ENCODE assay signal across 8 mouse cellular contexts in genomic region chr5:64092748-64093292, GRCm38 (mm10). TPM values are rescaled to one million over a fixed set of nuclear protein-coding genes. Genes with fewer than 3 reads are reported as not detected.
DNase-seq lines count a peak whose midpoint lies in the region; ATAC-seq and TF ChIP-seq lines count a peak whose summit lies in the region.

TSS of gene Pgm2 (plus strand) at chr5:64092950.

- H3K9me3 ChIP-seq in embryonic facial prominence, embryonic 15.5 days (replicated peaks) = no peaks in the 10 kb centered on the region
- H3K9me3 ChIP-seq in kidney, embryonic 14.5 days (ENCODE audit: control insufficient read depth, low read length) = no peaks in the 10 kb centered on the region
- no peaks in the 10 kb centered on the region for H3K9me3 ChIP-seq in limb, embryonic 14.5 days (ENCODE audit: control insufficient read depth, low read length)
- H3K9me3 ChIP-seq in midbrain, embryonic 16.5 days (replicated peaks; ENCODE audit: control insufficient read depth, low read length, poor library complexity, severe bottlenecking) = no peaks in the 10 kb centered on the region

- no peak for TF ChIP-seq CTCF in bone marrow macrophage, adult 2 months (IDR thresholded peaks at IDR 0.05; ENCODE audit: low read depth, low read length)
- TF ChIP-seq CTCF in spleen, adult 2 months (IDR thresholded peaks at IDR 0.05; ENCODE audit: extremely low read depth, insufficient read depth, insufficient read length, insufficient replicate concordance) = no peak

- under 1% methylated on average over 41 of the region's 43 CpGs for WGBS in embryonic facial prominence, embryonic 15.5 days
- 1% methylated on average over 41 of the region's 43 CpGs for WGBS in kidney, embryonic 14.5 days
- 0% methylated on average over 41 of the region's 43 CpGs for WGBS in limb, embryonic 14.5 days
- WGBS in midbrain, embryonic 16.5 days = under 1% methylated on average over 40 of the region's 43 CpGs
- WGBS in spleen, adult 2 months = 1% methylated on average over 42 of the region's 43 CpGs

- peak; percentile 94 for ATAC-seq in embryonic facial prominence, embryonic 15.5 days (ENCODE audit: insufficient number of reproducible peaks, low FRiP score, low TSS enrichment, low read depth)
- peak; percentile 96 for ATAC-seq in kidney, embryonic 14.5 days (ENCODE audit: low FRiP score, low TSS enrichment)
- ATAC-seq in limb, embryonic 14.5 days (ENCODE audit: low FRiP score, low read depth) = peak; percentile 97
- peak; percentile 98 for ATAC-seq in midbrain, embryonic 16.5 days

- H3K4me3 ChIP-seq in bone marrow macrophage, adult 2 months (ENCODE audit: insufficient read depth, low read length) = peak within 1 kb of the TSS; percentile 94
- H3K4me3 ChIP-seq in embryonic facial prominence, embryonic 15.5 days (replicated peaks) = peak within 1 kb of the TSS; percentile 81
- peak within 1 kb of the TSS; percentile 60 for H3K4me3 ChIP-seq in kidney, embryonic 14.5 days (ENCODE audit: low read length)
- peak within 1 kb of the TSS; percentile 74 for H3K4me3 ChIP-seq in limb, embryonic 14.5 days (replicated peaks; ENCODE audit: low read length)
- H3K4me3 ChIP-seq in midbrain, embryonic 16.5 days (ENCODE audit: low read depth, low read length) = peak within 1 kb of the TSS; percentile 73
- H3K4me3 ChIP-seq in spleen, adult 2 months (ENCODE audit: extremely low read depth, insufficient read depth, insufficient read length) = peak within 1 kb of the TSS; percentile 83

- peak within 1 kb of the TSS; percentile 55 for H3K4me2 ChIP-seq in embryonic facial prominence, embryonic 15.5 days (replicated peaks)
- peak within 1 kb of the TSS; percentile 88 for H3K4me2 ChIP-seq in kidney, embryonic 14.5 days (replicated peaks; ENCODE audit: low read depth, low read length)
- H3K4me2 ChIP-seq in limb, embryonic 14.5 days (replicated peaks; ENCODE audit: low read depth, low read length, severe bottlenecking) = peak within 1 kb of the TSS; percentile 82
- H3K4me2 ChIP-seq in midbrain, embryonic 16.5 days (ENCODE audit: low read length) = peak within 1 kb of the TSS; percentile 84

- peak within 1 kb of the TSS; percentile 38; the same call in 1 of the 2 replicates for H3K27ac ChIP-seq in bone marrow macrophage, adult 2 months (ENCODE audit: insufficient read depth, low read depth, low read length)
- peak within 1 kb of the TSS; percentile 78 for H3K27ac ChIP-seq in embryonic facial prominence, embryonic 15.5 days (replicated peaks)
- H3K27ac ChIP-seq in kidney, embryonic 14.5 days (ENCODE audit: low read depth, low read length) = peak within 1 kb of the TSS; percentile 20
- H3K27ac ChIP-seq in limb, embryonic 14.5 days (replicated peaks; ENCODE audit: low read depth, low read length) = peak within 1 kb of the TSS; percentile 53; the same call in 1 of the 2 replicates
- H3K27ac ChIP-seq in midbrain, embryonic 16.5 days (ENCODE audit: low read length) = peak within 1 kb of the TSS; percentile 80
- H3K27ac ChIP-seq in spleen, adult 2 months (ENCODE audit: insufficient read depth, low read length) = peak within 1 kb of the TSS; percentile 31; the same call in 1 of the 2 replicates

- H3K9ac ChIP-seq in embryonic facial prominence, embryonic 15.5 days = peak within 1 kb of the TSS; percentile 66
- peak within 1 kb of the TSS; percentile 73 for H3K9ac ChIP-seq in kidney, embryonic 14.5 days (ENCODE audit: low read depth, low read length)
- H3K9ac ChIP-seq in limb, embryonic 14.5 days (ENCODE audit: low read depth, low read length, severe bottlenecking) = peak within 1 kb of the TSS; percentile 78
- H3K9ac ChIP-seq in midbrain, embryonic 16.5 days (ENCODE audit: low read depth, low read length) = peak within 1 kb of the TSS; percentile 85

- peaks cover under 1% of the 10 kb centered on the region for H3K36me3 ChIP-seq in embryonic facial prominence, embryonic 15.5 days
- peaks cover 4% of the 10 kb centered on the region; the same call in 1 of the 2 replicates for H3K36me3 ChIP-seq in kidney, embryonic 14.5 days (ENCODE audit: control insufficient read depth, insufficient read depth, low read length)
- H3K36me3 ChIP-seq in limb, embryonic 14.5 days (ENCODE audit: control insufficient read depth, insufficient read depth, low read length) = no peaks in the 10 kb centered on the region
- 0 out of 2 replicates have a peak, but pooled peaks cover 2% of the 10 kb centered on the region for H3K36me3 ChIP-seq in midbrain, embryonic 16.5 days (ENCODE audit: control insufficient read depth, insufficient read depth, low read length)
- H3K36me3 ChIP-seq in spleen, adult 2 months (ENCODE audit: control insufficient read depth, insufficient read depth, low read length) = no peaks in the 10 kb centered on the region

- DNase-seq in B cell, adult 2 months = peak; percentile 85
- DNase-seq in heart, adult 9 months (ENCODE audit: low spot score in 2 of 2) = peak; percentile 85 to 87
- peak; percentile 80 for DNase-seq in limb, embryonic 14.5 days (ENCODE audit: low spot score)
- DNase-seq in spleen, adult 2 months (ENCODE audit: low read depth in 1 of 2, low spot score in 2 of 2) = peak; percentile 66 to 76

- no peak for TF ChIP-seq POLR2A in bone marrow macrophage, adult 2 months (IDR thresholded peaks at IDR 0.05; ENCODE audit: borderline replicate concordance, low read depth, low read length)
- peak; percentile 48; the same call in 1 of the 2 replicates for TF ChIP-seq POLR2A in limb, embryonic 14.5 days (IDR thresholded peaks at IDR 0.05; ENCODE audit: borderline replicate concordance, extremely low read depth, insufficient read depth, insufficient read length)
- TF ChIP-seq POLR2A in spleen, adult 2 months (IDR thresholded peaks at IDR 0.05; ENCODE audit: low read depth, low read length) = peak; percentile 53

- H3K27me3 ChIP-seq in embryonic facial prominence, embryonic 15.5 days = no peaks in the 10 kb centered on the region
- no peaks in the 10 kb centered on the region for H3K27me3 ChIP-seq in kidney, embryonic 14.5 days (ENCODE audit: control insufficient read depth, insufficient read depth, low read length)
- no peaks in the 10 kb centered on the region for H3K27me3 ChIP-seq in limb, embryonic 14.5 days (ENCODE audit: control insufficient read depth, insufficient read depth, low read length)
- no peaks in the 10 kb centered on the region for H3K27me3 ChIP-seq in midbrain, embryonic 16.5 days (ENCODE audit: control insufficient read depth, insufficient read depth, low read depth, low read length)
- H3K27me3 ChIP-seq in spleen, adult 2 months (ENCODE audit: control insufficient read depth, insufficient read depth, low read length) = no peaks in the 10 kb centered on the region

- peaks cover 14% of the 10 kb centered on the region; the same call in 1 of the 2 replicates for H3K4me1 ChIP-seq in bone marrow macrophage, adult 2 months (ENCODE audit: control insufficient read depth, insufficient read depth, low read length)
- 0 out of 2 replicates have a peak, but pooled peaks cover 10% of the 10 kb centered on the region for H3K4me1 ChIP-seq in embryonic facial prominence, embryonic 15.5 days
- H3K4me1 ChIP-seq in kidney, embryonic 14.5 days (ENCODE audit: control insufficient read depth, insufficient read depth, low read length) = peaks cover 8% of the 10 kb centered on the region; the same call in 1 of the 2 replicates
- peaks cover 8% of the 10 kb centered on the region; the same call in 1 of the 2 replicates for H3K4me1 ChIP-seq in limb, embryonic 14.5 days (ENCODE audit: control insufficient read depth, insufficient read depth, low read length)
- peaks cover 12% of the 10 kb centered on the region; the same call in 1 of the 2 replicates for H3K4me1 ChIP-seq in midbrain, embryonic 16.5 days (ENCODE audit: control insufficient read depth, insufficient read depth, low read length)
- peaks cover 2% of the 10 kb centered on the region for H3K4me1 ChIP-seq in spleen, adult 2 months (ENCODE audit: control insufficient read depth, insufficient read depth, insufficient read length)

RNA-seq across cellular contexts. Expression of gene Pgm2, which starts in this region (rescaled TPM):
- 31.5 and 36.0 TPM in 2 replicates for polyA plus RNA-seq in bone marrow macrophage, adult 2 months (2012; ENCODE audit: insufficient read depth, insufficient read length, missing spikeins)
- polyA plus RNA-seq in embryonic facial prominence, embryonic 15.5 days (2015; fragmentation: Nextera tagmentation; extraction: Ambion mirVana) = 30.7 and 31.6 TPM in 2 replicates
- polyA plus RNA-seq in kidney, embryonic 14.5 days (2014; fragmentation: Nextera tagmentation; extraction: Ambion mirVana) = 29.0 and 31.8 TPM in 2 replicates
- polyA plus RNA-seq in limb, embryonic 14.5 days (2012; rRNA removed) = 25.7 and 26.5 TPM in 2 replicates
- polyA plus RNA-seq in limb, embryonic 14.5 days (2014; fragmentation: Nextera tagmentation; extraction: Ambion mirVana) = 26.4 and 27.7 TPM in 2 replicates
- polyA plus RNA-seq in midbrain, embryonic 16.5 days (2015; fragmentation: Nextera tagmentation; extraction: Ambion mirVana) = 16.6 and 19.7 TPM in 2 replicates
- 4.4 and 5.8 TPM in 2 replicates for polyA plus RNA-seq in spleen, adult 2 months (2012; rRNA removed)

Comparison
In these comparisons a context has a peak if more than half of its experiments do, and no peak if none do; other contexts are left out.
1. Peak in every context shown above with its lines: DNase-seq, ATAC-seq, H3K4me3 ChIP-seq and H3K27ac ChIP-seq.
2. H3K27ac ChIP-seq: peak in every context shown above with its lines; median percentile 80 in midbrain, embryonic 16.5 days; 78 in embryonic facial prominence, embryonic 15.5 days; 53 in limb, embryonic 14.5 days; 38 in bone marrow macrophage, adult 2 months; 31 in spleen, adult 2 months; 20 in kidney, embryonic 14.5 days.